Mouse (Mus musculus) gastrocnemius, adult 8-10 months (tissue): ENCODE measurements around the gene Cbarp. TPM values are rescaled to one million over a fixed set of nuclear protein-coding genes. Genes with fewer than 3 reads are reported as not detected.

Experiments
- DNase-seq, 2 experiments: peaks; one replicate each; pipeline ENCODE4 v3.0.0; 2022; ENCODE audit warnings: low spot score in 2 of 2
- total RNA-seq, 4 experiments: library from RNA; stranded (reverse); gene quantifications; 2 replicates each; pipeline ENCODE4 v1.2.4; 2022

Gene Cbarp
- total RNA-seq, 4 experiments from 2014 or later, result 1.9 to 4.0 (median 2.9) TPM

DNA sequence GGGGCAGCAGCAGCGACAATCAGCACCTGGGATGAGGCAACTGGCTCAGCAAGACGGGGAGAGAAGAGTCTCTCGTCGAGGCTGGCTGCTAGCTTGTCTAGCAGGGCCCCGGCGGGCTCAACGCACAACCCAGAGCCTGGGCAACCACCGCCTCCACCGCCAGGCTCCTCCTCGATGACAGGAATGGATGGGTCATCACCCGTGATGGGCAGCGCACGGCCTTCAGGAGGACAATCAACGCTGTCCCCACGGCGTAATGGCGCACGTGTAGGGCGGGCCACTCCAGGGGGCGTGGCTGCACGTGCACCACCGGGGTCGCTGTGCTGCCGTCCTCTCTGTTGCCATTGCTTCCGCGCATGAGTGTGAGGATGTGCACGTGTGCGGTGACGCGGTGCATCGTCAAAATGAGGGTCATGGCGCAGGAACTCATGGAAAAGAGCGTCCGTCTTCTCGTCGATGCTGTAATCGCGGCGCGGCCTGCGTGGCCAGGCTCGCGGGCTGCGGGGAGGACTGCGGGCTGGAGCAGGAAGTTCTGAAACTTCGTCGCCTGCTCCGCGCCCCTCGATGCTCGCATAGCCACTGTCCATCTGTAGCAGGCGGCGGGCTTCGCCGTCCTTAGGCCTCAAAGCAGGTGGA is 9.2 kb downstream of the Cbarp start:
- DNase-seq, result no peak

GRCm38 (mm10) chr10:80130403-80131031 is 10.1 kb downstream of the Cbarp start:
- no peak for DNase-seq

DNA sequence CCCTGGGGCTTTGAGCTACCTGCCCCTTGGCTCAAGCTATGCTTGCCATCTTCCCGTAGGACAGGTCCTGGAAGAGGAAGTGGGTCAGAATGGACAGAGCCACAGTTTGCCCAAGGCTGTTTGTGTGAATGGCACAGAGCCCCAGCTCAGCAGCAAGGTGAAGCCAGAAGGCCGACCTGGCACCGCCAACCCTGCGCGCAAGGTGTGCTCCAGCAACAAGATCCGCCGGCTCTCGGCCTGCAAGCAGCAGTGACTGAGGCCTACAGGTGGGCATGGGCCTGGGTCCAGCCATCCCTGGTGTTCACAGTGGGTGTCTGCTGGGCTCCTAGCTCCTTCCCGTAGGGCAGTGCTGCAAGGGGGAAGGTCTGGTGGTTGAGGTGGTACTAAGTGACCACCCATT is 10.8 kb downstream of the Cbarp start:
- DNase-seq, result no peak

DNA sequence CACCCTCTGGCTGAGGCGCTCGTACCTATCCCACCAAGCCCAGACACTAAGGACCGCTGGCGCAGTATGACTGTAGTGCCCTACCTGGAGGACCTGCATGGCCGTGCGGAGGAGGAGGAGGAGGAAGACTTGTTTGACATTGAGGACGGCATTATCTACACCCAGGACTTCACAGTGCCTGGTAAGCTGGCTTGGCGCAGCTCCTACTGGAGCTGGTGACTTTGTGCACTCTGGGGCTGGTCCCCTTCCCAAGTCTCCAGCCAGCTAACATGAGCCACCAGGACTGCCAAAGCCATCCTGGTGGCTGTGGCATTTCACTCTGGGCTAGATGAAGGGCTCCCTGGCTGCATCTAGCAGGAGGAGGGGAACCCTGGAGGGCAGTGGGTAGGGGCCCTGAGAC is 12.7 kb downstream of the Cbarp start:
- DNase-seq, result no peak

- DNase-seq, result no peak
Observed at GRCm38 (mm10) chr10:80123932-80124562, 16.6 kb downstream of the Cbarp start.

- no peak for DNase-seq
Observed at GRCm38 (mm10) chr10:80121639-80122038, 19.0 kb downstream of the Cbarp start.

DNA sequence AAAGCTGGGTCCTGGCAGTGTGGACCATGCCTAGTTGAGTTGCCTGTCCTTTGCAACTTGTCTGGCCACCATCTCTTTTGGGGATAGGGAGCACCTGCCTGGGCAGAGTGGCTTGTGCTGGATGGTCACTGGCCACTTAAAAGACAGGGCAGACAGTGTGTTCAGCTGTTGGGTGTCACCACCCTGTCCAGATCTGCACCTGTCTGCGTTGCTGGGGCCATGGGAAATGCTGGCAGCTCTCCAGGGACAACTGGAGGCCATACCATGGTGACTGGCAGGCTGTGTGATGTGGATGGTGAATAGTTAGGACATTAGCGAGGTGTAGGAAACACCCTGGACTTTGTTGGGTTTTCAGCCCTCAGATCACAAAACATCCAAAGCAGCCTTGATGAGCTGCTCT is 20.5 kb downstream of the Cbarp start:
- DNase-seq, result peak in 1 of 2 experiments; percentile 49

GRCm38 (mm10) chr10:80118552-80118951 is 22.1 kb downstream of the Cbarp start:
- no peak for DNase-seq

DNA sequence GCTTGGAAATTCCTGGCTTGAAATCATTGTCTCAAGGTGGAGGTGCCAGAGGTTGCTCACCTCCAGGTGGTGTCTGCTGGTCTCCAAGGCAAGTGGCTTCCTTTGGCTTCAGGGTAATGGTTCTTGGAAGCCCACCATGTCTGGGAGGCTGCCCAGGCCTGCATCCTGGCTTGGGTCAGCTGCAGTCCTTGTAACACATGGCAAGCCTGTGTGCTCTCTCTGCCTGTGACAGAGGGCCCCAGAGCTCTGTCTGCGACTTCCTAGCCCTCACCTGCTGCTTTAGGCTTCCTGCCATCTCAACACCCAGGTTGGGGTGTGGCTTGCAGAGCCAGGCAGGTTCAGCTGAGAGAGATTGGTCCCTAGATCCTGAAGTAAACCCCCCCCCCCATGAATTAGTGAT is 22.9 kb downstream of the Cbarp start:
- no peak for DNase-seq

DNA sequence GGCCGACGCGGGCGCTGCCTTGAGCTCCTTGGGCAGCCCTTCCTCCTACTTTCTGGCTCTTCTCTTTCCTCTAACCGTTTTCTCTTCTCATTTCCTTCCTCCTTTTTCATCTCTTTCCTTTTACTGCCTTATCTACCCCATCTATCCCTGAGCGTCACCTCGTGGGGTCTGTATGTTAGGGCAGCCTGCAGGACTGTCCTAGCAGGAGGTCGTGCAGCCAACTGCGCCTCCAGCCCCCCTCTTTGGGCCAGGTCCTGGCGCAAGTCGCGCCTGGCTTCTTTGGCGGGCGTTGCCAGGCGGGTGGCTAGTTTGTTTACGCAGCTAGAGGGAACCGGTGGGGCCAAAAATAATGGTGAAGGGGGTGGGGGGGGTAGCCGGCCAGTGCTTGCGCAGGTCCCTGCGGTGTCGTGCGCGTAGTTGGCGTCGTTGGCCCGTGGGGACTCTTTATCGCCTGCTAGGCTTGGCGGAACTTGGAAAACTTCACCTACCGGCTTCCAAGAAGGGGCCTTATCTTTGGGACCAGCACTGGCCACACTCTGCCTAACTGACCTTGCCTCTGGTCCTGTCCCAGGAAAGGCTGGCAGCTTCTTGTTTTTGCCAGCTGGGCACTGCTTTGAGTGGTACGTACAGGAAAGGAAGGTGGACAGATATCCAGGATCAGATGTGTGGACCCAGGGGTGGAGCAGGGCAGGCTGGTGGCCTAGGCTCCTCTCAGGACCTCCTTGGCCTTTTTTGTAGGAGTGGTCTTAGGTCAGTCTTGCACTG is 23.5 kb downstream of the Cbarp start:
- DNase-seq, result peak; percentile 60 to 81

DNA sequence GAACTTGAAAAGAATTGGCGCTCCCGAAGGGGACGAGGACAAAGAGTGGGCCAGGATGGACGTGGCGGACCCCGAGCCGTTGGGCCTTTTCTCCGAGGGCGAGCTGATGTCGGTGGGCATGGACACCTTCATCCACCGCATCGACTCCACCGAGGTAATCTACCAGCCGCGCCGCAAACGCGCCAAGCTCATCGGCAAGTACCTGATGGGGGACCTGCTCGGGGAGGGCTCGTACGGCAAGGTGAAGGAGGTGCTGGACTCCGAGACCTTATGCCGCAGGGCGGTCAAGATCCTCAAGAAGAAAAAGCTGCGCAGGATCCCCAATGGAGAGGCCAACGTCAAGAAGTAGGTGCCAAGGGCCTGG is 24.1 kb downstream of the Cbarp start:
- DNase-seq, result no peak

- DNase-seq, result no peak
Observed at GRCm38 (mm10) chr10:80115944-80116335, 24.7 kb downstream of the Cbarp start.

GRCm38 (mm10) chr10:80115290-80115943 is 25.2 kb downstream of the Cbarp start, which contains the start of gene Stk11:
Gene Stk11, plus strand, starts transcription at chr10:80115803.
- peak; percentile 98 to 99 for DNase-seq

DNA sequence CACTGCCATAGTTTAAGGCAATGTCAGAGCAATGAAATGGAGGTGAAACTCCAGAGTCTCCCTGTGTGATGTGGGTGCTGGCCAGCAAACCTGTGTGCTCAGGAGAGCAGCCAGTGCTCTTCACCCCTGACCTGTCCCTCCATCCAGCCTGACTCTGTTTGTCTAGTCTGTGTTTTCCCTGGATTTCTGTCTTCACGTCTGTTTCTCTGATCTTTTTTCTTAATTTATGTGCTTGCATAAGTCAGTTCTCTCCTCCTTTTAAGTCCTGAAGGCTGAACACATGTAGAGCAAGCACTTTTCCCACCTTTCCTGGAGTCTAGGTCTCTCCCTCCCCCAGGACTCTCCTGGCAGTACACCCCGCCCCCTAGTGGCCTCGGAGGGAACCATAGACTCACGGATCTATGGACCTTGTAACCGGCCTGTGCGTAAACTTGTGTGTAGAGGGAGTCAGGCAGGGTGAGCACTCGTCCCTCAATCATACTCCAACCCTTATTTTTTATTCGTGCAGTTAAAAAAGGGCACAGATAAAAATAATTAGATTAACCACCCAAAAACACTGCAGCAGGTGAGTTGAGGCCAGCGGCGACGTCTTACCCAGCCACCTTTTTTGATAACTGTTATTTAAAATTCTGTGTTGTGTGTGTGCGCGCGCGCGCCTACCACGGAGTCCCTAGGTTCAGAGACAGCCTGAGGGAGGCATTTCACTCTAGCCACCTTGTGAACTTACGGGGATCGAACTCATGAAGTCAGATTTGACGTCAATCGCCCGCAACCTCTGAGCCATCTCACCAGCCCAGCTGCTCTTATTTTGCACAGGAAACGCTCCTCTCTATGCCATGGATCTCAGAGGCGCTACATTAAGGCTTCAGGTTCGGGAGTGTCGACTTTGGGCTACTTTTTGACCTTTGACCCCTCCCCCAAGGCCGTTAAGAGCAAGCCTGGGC is 26.0 kb downstream of the Cbarp start:
- peak; percentile 86 to 87 for DNase-seq

DNA sequence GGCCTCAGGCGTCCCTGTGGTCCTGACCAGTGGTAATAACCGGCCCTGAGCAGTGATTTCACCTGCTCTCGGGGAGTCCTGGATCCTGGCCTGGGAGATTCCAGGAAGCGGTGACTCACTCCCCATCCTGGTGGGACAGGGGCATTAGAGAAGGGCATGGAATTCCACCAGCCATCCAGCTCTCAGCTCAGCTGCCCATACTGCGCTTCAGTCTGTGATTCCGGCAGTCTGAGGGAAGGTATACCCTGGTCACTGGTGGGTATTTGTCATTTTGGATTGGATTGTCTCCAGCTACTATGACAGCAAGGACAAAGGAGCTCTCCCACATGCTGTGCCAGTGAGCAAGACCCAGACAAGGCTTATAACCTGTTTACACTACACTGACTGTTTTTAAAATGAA is 33.0 kb downstream of the Cbarp start:
- DNase-seq, result no peak

DNA sequence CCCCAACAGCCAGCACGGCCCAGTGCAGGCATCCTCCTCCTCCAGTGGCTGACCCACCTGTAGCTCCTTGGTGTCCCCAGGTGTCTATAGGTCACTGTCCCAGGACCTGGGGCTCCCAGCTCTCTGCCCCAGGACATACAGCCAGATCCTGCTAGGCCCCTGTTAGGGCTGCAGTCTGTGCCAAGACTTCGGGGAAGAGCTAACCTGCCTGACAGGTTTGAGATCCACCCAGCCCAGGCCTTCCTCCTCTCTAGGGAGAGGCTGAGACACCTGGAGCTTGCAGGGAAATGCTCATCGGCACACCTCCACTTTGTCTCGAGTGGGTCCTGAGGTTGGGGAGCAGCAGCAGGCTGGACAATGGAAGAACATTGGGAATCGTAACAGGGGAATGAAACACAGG is 34.7 kb downstream of the Cbarp start:
- no peak for DNase-seq

DNA sequence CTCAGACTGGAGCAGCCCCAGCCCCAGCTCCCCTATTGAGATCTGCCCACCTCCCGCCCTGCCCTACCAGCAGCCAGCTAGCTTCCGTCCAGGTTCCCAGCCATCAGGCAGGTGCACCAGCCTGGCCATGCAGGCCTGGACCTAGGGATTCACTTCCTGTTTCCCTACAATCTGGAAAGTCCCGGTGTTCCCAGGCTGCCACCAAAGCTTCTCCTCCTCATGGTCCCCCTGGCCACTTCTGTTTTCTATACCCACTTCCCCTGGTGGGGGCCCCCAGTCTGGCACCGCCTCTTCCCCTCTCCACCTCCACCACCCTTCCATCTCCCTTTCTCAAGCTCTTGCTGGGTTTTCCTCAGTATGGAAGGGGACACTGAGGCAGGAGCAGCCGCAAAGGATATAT is 35.2 kb downstream of the Cbarp start, which contains the start of gene Sbno2:
Gene Sbno2, minus strand, starts transcription at position 112 of the 400 bp plus-strand sequence.
- no peak for DNase-seq

DNA sequence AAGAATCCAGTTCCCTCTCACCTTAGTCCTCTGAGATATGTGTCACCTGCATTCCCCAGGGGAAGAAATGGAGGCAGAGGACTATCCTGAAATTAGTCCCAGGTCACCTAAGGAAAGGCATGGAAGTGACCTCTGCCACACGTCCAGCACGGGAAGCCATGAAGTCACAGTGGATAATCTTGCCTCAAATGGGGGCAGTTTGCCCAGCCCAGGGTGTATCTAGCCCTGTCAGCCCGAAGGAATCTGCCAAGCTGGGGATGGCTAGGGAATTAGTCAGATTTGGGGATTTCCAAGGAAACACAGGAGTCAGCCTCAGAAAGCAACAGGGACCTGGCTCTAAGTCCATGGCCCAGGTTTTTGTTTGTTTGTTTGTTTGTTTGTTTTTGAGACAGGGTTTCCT is 36.5 kb downstream of the Cbarp start:
- no peak for DNase-seq

DNA sequence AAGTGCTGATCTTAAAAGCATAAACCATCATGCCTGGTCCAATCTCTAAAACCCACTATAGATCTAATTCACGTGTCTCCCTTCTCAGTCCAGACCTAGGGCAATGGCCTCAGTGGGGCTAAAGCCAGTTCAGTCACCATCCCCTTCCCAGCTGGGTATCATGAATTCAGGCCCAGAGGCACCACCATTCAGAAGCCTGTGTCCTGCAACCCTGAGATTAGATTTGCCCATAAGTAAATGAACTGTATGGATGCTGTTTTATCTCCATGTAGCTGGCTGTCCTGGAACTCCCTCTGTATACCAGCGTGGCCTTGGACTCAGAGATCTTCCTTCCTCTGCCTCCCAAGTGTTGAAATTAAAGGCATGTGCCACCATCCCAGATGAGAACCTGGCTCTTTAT is 37.6 kb downstream of the Cbarp start:
- DNase-seq, result no peak

GRCm38 (mm10) chr10:80102216-80102915 is 38.3 kb downstream of the Cbarp start:
- peak; percentile 80 to 84 for DNase-seq
